Mouse (Mus musculus) cerebellum, postnatal 10 days (tissue): ENCODE measurements at regions not wholly inside any gene's neighbourhood (a gene's known extent, or its start where the extent isn't known, plus 50 kb on each side); places are given as distances from the start of the nearest gene placed in this dataset.
A peak's percentile ranks its signal among the peaks of the same experiment; 100 is the strongest.
"Not testable (repeated sequence)": the region's sequence is repeated elsewhere in the genome, so short reads cannot be mapped to it uniquely, and the experiment has no call there.

Source experiments
- DNase-seq, 2 experiments: peaks; one replicate each; pipeline ENCODE4 v3.0.0; 2021; ENCODE audit warnings: mixed read lengths in 2 of 2

- no peak for DNase-seq
Measured at GRCm38 (mm10) chr7:95971863-95972262, 199.2 kb upstream of the Tenm4 start.

GRCm38 (mm10) chr7:95974085-95974484 lies 197.0 kb upstream of the Tenm4 start:
- no peak for DNase-seq

GRCm38 (mm10) chr7:95991250-95992032 lies 179.6 kb upstream of the Tenm4 start:
- DNase-seq, result peak; percentile 22 to 29

- DNase-seq, result no peak
Measured at GRCm38 (mm10) chr7:95992033-95992516, 179.0 kb upstream of the Tenm4 start.

GRCm38 (mm10) chr7:95992521-95992920 lies 178.5 kb upstream of the Tenm4 start:
- no peak for DNase-seq

- DNase-seq, result no peak
Measured at GRCm38 (mm10) chr7:95997190-95997589, 173.9 kb upstream of the Tenm4 start.

- DNase-seq, result no peak
Measured at GRCm38 (mm10) chr7:95999189-95999588, 171.9 kb upstream of the Tenm4 start.

GRCm38 (mm10) chr7:96002401-96002800 lies 168.6 kb upstream of the Tenm4 start:
- DNase-seq, result peak; percentile 8

GRCm38 (mm10) chr7:96006299-96006698 lies 164.7 kb upstream of the Tenm4 start:
- no peak for DNase-seq

GRCm38 (mm10) chr7:96013008-96013407 lies 158.0 kb upstream of the Tenm4 start:
- no peak for DNase-seq

GRCm38 (mm10) chr7:96017112-96017884 lies 153.7 kb upstream of the Tenm4 start:
- DNase-seq, result no peak

- DNase-seq, result no peak
Measured at GRCm38 (mm10) chr7:96024048-96024447, 147.0 kb upstream of the Tenm4 start.

GRCm38 (mm10) chr7:96026781-96027418 lies 144.1 kb upstream of the Tenm4 start:
- no peak for DNase-seq

- peak; percentile 45 to 69 for DNase-seq
Measured at GRCm38 (mm10) chr7:96033636-96034035, 137.4 kb upstream of the Tenm4 start.

- no peak for DNase-seq
Measured at GRCm38 (mm10) chr7:96035456-96035855, 135.6 kb upstream of the Tenm4 start.

GRCm38 (mm10) chr7:96039628-96040027 lies 131.4 kb upstream of the Tenm4 start:
- no peak for DNase-seq

GRCm38 (mm10) chr7:96041806-96042205 lies 129.2 kb upstream of the Tenm4 start:
- no peak for DNase-seq

- DNase-seq, result no peak
Measured at GRCm38 (mm10) chr7:96051631-96052030, 119.4 kb upstream of the Tenm4 start.

GRCm38 (mm10) chr7:96061599-96061998 lies 109.4 kb upstream of the Tenm4 start:
- not testable (repeated sequence) for DNase-seq

- no peak for DNase-seq
Measured at GRCm38 (mm10) chr7:96078511-96078910, 92.5 kb upstream of the Tenm4 start.

GRCm38 (mm10) chr7:96081676-96082075 lies 89.4 kb upstream of the Tenm4 start:
- DNase-seq, result no peak

GRCm38 (mm10) chr7:96095185-96095584 lies 75.9 kb upstream of the Tenm4 start:
- peak; percentile 35 to 46 for DNase-seq

- peak in 1 of 2 experiments; percentile 9 for DNase-seq
Measured at GRCm38 (mm10) chr7:96095752-96096151, 75.3 kb upstream of the Tenm4 start.
